Mouse (Mus musculus) spleen, postnatal 14 days (tissue): ENCODE results near the gene Pmvk.

Source experiments
- DNase-seq, 2 experiments: peaks; one replicate each; pipeline ENCODE4 v3.0.0; 2021 to 2022; ENCODE audit warnings: low spot score in 2 of 2

Pmvk gene

DNA sequence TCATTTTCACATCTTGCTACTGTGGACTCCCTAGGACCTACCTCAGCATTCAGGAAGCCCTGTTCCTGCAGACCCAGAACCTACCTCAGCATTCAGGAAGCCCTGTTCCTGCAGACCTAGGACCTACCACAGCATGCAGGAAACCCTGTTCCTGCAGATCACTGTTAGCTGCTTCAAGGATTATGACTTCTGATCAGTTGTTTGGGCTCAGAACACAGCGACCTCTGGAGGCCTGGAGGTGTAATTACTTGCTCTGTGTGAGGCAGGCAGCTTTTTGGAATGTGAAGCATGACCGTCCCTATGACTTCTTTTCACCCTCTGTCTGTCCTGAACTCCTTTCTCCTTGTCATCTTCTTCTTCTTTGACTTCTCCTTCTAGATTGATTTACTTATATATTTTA is 27.1 kb downstream of the Pmvk start:
- peak in 1 of 2 experiments; percentile 31 for DNase-seq

DNA sequence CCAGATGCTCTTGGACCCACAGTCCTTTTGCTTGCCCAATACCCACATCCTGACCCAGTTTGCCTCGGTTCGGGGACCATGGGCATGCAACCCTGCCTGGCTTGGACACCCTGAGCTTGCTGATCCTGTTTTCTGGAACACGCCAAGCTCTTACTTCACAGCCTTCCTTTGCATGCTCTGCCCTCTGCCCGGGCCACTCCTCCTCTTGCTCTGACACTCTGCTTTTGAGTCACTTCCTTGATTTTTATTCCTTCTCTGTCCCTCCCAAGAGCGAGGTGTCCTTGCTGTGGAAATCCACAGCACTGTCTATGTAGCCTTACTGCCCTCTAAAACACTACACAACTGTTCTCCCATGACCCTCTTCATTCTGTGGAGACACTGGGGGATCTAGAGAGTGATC is 27.9 kb downstream of the Pmvk start:
- no peak for DNase-seq

DNA sequence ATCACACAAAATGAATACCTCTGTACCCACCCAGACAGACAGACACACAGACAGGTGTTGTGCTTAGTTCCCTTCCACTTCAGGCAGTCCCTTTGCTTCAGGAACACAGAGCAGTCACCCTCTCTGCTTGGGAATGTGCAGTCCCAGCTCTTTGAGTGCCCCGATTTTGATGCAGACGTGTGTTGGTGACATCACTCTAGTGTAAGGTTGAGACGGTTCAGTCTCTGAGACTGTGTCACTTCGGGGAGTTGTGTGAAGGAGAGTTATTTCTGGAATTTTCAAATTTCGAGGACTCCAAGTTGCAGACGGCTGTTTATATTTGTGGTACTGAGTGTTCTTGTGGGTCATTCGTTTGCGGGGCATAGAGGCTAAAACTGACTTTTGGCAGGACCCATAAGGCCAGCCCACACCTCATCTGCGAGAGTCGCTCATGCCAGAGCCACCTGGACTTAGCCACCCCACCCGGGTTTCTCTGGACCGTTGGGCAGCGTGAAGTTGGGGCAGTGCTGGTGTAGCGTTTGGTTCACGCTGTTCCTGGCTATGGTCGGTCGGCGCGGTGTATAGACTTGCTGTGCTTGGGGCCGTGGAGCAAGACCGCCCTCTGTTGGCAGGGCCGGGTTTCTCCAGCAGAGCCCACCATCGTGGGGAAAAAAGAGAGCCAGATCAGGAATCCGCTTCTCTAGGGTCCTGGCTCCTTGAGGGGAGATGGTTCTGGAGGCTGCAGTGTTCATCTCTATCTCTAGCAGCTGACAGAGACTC is 30.6 kb downstream of the Pmvk start:
- DNase-seq: peak; percentile 42 to 71

DNA sequence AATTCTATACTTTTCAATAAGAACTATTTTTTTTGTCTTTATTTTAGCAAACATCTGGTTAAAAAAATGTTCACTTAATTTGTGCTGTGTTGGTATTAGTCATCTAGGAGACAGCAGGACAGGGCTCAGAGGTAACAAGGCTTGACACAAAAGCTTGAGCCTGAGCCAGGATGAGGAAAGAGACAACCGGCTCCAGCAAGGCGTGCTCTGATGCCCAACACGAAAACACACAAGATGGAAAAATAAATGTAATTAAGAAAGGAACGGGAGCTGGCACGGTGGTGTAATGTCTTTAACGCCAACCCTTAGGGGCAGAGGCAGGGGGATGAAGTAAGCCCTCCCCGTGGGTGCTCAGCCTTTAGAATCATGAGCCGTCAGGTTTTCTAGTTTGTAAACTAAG is 31.8 kb downstream of the Pmvk start:
- no peak for DNase-seq

DNA sequence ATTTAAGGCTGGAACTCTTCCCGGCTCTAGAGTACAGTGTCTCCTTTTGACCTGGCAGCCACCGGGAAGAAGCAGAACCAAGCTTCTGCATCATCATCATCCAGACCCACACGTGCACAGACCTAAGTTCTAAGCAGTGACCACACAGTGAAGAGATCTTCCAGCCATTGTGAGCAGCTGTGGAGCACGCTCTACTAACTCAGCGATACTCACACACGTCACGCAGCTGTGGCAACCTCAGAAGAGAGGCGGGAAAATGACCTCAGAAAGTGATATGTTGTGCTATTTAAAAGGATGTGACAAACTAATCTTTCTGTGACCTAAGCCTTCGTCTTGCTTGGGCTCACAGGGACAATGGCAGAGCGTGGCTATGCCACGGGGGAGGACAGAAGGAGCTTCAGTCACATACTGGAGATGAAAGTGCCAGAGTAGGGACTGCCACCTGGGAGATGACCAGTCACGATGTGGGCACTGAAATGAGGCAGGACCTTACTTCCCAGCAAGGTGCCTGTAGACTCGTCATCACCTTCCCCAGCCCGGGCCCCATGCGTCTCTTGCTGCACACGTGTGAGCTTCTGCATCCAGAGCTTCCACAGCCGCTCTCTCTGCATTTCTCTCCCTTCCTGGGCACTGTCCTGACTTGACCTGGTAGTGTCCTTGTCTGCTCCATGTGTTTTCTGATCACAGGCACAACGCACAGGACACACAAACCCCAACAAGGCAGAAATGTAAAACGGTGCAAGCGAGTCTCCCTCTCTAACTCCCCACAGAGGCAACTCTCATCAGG is 32.8 kb downstream of the Pmvk start:
- no peak for DNase-seq

DNA sequence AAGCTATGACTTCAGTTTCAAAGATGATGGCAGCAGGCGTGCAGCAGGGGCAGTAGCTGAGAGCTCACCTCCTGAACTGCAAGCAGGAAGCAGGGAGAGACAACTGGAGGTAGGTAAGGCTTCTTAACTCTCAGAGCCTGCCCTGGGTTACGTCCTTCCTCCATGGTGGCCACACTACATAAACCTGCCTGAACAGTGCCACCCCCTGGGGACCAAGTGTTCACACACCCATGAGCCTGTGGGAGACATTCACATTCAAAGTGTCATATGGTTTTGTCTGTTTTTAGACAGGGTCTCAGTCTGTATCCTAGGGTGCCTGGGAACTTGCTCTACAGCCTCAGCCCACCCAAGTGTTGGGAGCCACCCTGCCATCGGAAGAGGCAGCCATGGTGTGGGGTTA is 36.4 kb downstream of the Pmvk start:
- DNase-seq: no peak

DNA sequence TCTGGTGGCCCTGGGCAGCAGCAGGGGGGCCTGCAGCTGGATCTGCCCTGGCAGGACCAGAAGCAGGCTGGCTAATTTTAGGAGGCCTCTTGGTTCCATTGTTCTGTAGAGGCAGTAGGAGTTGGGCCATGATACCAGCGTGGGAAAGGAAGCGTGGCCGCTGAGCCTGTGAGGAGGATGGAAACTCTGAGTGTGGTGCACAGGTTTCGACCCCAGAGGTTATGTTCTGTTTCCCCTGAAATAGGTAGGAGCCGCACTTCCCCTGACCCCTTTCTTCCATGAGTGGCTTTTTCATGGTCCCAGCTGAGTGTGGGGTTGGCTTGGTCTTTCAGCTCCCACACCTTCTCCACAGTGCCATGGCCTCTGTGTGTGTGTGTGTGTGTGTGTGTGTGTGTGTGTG is 37.2 kb downstream of the Pmvk start:
- no peak for DNase-seq

DNA sequence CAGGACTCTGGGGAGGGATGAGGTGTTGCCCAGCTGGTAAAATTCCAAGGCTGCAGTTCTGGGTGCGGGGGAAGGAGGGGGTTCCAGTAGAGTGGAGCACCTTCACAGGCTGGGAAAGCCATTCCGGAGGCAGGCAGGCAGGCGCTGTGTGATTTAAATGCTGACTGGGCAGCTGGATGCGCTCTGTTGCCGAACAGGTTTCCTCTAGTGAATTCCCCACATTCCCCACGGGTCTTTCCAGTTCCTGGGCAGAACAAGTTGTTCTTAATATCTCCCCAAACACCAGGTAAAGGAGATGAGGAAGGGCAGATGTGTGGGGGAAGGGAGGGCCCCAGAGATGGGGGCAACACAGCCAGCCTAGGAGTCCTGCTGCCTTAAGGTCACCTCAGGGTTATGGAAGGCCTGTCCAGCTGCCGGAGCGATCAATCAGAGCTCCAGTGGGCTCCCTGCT is 38.4 kb downstream of the Pmvk start:
- DNase-seq: no peak

DNA sequence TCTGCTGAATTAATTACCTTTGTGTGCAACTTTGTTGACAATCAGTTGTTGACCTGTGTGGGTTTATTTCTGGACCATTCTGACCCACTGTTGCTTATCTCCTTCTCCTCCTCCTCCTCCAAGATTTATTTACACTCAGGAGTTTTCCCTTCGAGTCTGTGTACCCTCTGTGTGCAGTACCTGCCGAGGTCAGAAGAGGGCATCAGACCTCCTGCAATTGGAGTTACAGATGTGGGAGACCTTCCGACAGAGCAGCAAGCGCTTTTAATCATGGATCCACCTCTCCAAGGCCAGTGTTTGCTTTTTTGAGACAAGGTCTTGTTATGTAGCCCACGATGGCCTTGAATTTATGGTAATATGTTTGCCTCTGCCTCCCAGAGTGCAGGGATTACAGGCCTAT is 40.3 kb downstream of the Pmvk start:
- no peak for DNase-seq

DNA sequence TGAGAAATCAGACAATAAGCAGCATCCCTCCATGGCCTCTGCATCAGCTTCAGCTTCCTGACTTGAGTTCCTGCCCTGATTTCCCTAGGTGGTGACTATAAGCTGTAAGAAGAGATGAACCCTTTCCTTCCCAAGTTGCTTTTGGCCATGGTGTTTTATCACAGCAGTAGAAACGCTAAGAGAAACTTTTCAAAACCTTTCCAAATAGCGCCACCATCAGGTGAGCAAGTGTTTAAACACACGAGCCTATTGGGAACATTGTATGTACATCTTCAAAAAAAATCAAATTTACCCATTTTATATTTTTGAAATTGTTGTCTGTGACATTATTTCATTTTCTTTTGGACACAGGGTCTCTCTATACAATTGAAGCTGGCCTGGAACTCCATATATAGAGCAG is 42.0 kb downstream of the Pmvk start:
- no peak for DNase-seq

DNA sequence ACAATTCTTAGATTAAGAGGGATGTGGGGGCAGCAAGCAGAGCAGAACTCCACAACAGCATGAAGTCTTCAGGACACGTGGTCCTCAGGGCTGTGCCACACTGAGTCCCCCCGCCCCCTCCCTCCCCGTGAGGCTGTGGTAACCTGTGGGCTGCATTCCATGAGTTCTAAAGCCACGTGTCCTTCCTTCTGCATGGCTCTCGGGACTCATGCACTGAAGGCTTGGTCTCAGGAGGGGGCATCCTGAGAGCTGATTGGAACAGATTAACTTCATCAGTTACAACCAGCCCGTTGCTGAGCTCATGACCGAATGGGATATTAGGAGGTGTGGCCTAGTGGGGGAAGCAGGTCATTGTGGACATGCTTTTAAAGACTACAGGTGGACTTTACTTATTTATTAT is 45.4 kb downstream of the Pmvk start:
- no peak for DNase-seq

DNA sequence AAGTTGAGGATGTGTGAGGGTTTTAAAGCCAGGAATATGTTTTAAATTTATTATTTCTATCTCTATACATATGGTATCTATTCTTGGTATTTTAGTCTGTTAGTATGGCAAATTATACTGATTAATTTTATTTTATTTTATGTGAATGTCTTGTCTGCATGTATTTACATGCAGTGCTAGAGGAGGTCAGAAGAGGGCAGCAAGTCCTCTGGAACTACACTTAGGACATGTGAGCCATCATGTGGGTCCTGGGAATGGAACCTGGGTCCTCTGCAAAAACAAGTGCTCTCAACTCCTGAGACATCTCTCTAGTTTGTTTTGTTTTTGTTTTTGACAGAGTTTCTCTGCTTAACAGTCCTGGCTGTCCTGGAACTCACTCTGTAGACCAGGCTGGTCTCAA is 47.1 kb downstream of the Pmvk start:
- no peak for DNase-seq

DNA sequence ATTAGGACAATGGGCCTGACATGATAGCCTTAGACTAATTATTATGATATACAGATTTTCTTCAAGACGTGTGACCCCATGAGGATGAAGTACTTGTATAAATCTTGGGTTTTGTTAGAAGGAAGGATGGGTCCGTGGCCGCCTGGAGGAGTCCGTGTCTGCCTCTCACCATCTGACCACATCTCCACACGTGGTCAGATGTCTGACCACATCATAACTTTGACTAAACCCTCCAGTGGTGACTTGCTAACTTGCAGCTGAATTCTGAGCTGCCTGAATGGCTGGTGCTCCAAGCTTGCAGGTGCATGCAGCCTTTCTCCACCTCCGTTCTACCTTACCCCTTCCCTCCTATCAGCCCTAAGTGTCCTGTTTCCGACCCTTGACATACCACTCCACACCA is 48.2 kb downstream of the Pmvk start:
- no peak for DNase-seq

DNA sequence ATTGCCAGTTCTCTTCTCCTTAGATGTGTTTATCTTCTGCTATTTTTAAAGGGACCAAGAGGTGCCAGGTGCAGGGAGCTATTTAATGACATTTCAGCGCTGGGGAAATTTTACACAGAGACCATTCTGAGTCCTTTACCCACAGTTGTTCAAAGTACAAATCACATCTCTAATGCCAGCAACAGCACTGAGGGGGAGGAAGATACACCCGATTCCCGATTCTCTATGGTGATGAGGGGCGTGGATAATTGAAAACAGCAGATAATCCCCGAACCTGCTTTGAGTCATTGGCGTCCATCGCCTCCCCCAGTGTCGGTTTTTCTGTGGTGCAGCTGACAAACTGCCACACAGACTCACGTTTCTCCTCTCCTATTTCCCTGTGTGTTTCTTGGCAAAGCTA is 53.7 kb downstream of the Pmvk start:
- DNase-seq: no peak

DNA sequence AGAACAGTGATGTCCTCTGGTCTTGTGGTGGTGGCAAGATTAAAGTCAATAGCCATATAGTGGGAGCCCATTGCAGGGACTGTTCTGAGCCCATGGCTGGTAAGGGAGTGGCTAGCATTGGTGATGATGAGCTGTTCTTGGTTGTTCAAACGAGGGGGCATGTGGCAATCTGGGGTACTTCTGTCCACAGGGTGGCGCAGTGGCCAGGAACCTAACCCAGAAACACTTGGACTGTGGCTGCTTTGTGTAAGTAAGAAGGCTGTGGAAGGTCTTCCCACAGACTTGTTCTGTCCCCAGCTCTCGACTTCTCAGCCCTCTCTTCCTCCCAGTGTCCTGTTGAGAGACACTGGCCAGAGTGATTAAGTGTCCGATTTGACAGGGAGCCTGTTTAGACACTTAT is 56.6 kb downstream of the Pmvk start:
- DNase-seq: no peak

DNA sequence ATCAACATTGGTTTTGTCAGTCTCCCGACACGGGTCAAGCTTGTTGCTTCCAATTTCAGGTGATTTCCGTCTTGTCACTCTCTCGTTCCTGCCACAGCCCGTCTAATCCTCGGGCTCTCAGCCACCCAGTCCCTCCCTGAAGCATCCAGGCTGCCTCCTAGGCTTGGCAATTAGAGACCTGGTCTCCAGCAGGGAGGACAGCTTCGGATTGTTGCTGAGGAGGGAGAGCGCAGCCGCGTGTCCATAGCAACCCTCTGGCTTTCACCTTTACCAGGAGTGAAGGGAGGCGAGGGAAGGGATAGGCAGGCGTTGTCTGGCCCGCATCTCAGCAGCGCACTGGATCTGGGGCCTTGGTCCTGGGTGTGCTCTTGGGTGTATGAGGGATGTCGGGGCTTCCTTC is 57.1 kb downstream of the Pmvk start:
- DNase-seq: no peak

DNA sequence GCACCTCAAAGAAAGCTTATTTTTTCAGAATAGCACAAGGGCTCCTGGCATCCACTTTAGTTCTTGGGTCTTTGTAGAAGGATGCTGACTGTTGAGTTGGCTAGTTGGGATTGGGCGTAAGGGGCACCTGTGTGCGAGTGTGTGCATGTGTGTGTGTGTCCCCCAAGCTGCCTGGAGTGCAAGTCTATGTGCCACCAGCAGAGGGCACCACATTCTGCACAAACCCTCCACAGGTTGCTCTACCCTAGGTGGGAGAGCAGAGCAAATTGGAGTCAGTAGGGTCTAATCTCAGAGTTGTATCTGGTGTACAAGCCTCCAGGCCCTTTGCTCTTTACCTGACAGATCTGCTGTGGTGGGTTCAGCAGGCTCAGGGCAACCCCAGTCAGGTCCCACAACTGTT is 57.9 kb downstream of the Pmvk start:
- DNase-seq: no peak

DNA sequence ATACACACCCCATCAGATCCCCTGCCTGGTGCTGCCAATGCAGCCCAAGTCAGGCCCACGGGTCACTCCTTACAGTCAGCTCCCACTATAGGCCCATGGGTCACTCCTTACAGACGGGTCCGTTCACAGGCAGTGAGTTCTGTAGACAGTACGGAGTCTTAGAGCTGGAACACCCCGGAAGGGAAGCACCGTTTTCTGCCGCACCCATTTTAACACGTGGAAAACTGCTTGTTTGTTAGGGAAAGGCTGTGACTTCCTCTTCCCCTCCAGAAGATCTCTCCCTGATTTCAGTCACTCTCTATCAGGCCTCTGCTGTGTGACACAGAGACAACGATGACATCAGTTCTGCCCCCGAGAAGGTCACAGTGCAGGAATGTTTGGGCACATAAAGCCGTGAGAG is 61.1 kb downstream of the Pmvk start:
- DNase-seq: no peak

DNA sequence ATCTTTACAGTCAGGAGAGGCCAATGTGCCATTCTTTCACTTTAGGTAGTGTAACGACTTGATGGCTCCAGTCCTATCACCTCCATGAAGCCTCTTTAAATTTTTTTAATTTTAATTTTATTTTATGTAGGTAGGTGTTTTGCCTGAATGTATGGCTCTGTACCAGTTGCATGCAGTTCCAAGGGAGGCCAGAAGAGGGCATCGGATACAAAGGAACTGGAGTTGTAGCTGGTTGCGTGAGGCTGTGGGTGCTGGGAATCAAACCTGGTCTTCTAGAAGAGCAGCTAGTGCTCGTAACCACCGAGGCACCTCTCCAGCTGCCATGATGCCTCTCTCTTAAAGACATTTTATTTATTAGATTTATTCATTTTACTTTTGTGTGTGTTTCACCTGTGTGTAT is 62.0 kb downstream of the Pmvk start:
- DNase-seq: no peak
